Mouse (Mus musculus): ENCODE data around the gene Mdfi. TPM values are rescaled to one million over a fixed set of nuclear protein-coding genes. Genes with fewer than 3 reads are reported as not detected.

The Mdfi gene
- total and polyA plus RNA-seq, 2 experiments from 2014 or later = 0.99 to 9.5 TPM

DNA sequence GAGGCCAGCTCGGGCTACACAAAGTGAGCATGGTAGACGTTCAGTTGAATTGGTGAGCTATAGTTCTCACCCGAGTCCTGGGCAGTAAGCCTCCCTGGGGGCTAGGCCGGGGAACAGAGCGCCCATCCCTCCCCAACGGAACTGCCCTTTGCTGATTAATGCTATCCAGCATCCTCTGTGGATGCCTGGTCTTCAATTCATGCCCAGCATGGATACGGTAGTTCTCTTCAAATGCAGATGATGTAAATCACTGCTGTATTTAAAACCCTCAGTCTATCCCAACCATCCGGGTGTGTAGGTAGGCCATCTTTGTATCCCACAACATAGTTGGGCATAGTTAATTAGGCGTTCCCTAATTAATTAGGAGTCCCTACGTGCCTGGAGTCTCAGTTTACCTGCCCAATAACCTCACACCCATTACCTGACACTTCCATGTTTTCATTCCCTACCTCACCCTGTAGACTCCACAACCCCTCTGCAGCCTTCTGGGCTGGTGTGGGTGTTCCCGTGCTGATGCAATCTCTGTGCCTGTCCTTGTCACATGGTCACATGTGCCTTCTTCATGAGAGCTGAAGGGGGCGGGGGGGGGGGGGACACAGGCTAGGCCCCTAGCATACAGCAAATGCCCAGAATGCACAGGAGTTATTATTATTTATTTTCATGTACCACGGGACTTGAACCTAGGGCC, 16.3 kb downstream of the Mdfi start:
- H3K9ac ChIP-seq = no peak overlapping the region
- TF ChIP-seq CTCF (IDR thresholded peaks at IDR 0.05; ENCODE audit: low read depth) = no peak
- H3K27me3 ChIP-seq (ENCODE audit: insufficient read depth, low read length) = no peaks in the 10 kb centered on the region
- no peaks in the 10 kb centered on the region for H3K4me1 ChIP-seq (ENCODE audit: insufficient read depth)
- H3K36me3 ChIP-seq (ENCODE audit: insufficient read depth) = no peaks in the 10 kb centered on the region
- no peaks in the 10 kb centered on the region for H3K9me3 ChIP-seq (ENCODE audit: low read length)
- H3K4me3 ChIP-seq (ENCODE audit: low read depth, low read length) = no peak overlapping the region
- 74% methylated on average over 13 of the region's 13 CpGs for WGBS
- no peak for ATAC-seq
- DNase-seq = no peak
- H3K4me2 ChIP-seq (ENCODE audit: low read depth) = no peak overlapping the region
- no peak overlapping the region for H3K27ac ChIP-seq (ENCODE audit: low read depth, low read length)

- Histone ChIP-seq H3K9me3 (ENCODE audit: low read length) (no peaks in the 10 kb centered on the region), H3K4me3 (ENCODE audit: low read depth, low read length) (no peak overlapping the region), H3K27ac (ENCODE audit: low read depth, low read length) (no peak overlapping the region), H3K9ac (no peak overlapping the region), H3K27me3 (ENCODE audit: insufficient read depth, low read length) (no peaks in the 10 kb centered on the region), H3K4me2 (ENCODE audit: low read depth) (no peak overlapping the region), H3K4me1 (ENCODE audit: insufficient read depth) (no peaks in the 10 kb centered on the region), H3K36me3 (ENCODE audit: insufficient read depth) (no peaks in the 10 kb centered on the region)
- ATAC-seq = no peak
- TF ChIP-seq CTCF (IDR thresholded peaks at IDR 0.05; ENCODE audit: low read depth) = no peak
- WGBS = 62% methylated on average over 10 of the region's 10 CpGs
- DNase-seq = no peak
Measured at GRCm38 (mm10) chr17:47815446-47815845, 19.0 kb downstream of the Mdfi start.

- no peaks in the 10 kb centered on the region for H3K27me3 ChIP-seq (ENCODE audit: insufficient read depth, low read length)
- ATAC-seq = no peak
Measured at GRCm38 (mm10) chr17:47814496-47814895, 20.0 kb downstream of the Mdfi start.

DNA sequence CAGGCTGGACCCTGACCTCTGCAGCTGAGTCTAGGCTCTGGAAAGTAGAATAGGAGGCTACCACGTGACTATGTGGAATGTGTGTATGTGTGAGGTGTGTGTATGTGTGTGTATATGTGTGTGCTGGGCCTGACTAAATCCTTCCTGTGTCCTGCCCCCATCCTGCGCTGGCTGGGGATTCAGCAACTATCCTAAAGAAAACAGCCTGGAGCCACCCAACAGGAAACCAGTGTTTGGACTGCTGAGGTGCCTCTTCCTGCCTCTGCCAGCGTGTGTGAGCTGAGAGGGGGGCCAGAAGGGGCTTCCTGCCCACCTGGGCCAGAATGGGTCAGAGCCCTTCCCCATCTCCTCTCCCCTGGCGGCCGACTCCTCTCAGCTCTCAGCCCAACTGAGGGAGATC, 20.9 kb downstream of the Mdfi start:
- DNase-seq (no peak), ATAC-seq (no peak)
- Histone ChIP-seq H3K36me3 (ENCODE audit: insufficient read depth) (no peaks in the 10 kb centered on the region), H3K4me3 (ENCODE audit: low read depth, low read length) (no peak overlapping the region), H3K27me3 (ENCODE audit: insufficient read depth, low read length) (no peaks in the 10 kb centered on the region), H3K9ac (no peak overlapping the region), H3K4me2 (ENCODE audit: low read depth) (no peak overlapping the region), H3K4me1 (ENCODE audit: insufficient read depth) (no peaks in the 10 kb centered on the region), H3K27ac (ENCODE audit: low read depth, low read length) (no peak overlapping the region), H3K9me3 (ENCODE audit: low read length) (no peaks in the 10 kb centered on the region)
- 62% methylated on average over 5 of the region's 5 CpGs for WGBS
- TF ChIP-seq CTCF (IDR thresholded peaks at IDR 0.05; ENCODE audit: low read depth) = no peak

More at GRCm38 (mm10) chr17:47814496-47814895, 20.0 kb downstream of the Mdfi start:
- Histone ChIP-seq H3K9me3 (ENCODE audit: low read length) (no peaks in the 10 kb centered on the region), H3K27ac (ENCODE audit: low read depth, low read length) (no peak overlapping the region), H3K4me2 (ENCODE audit: low read depth) (no peak overlapping the region), H3K4me3 (ENCODE audit: low read depth, low read length) (no peak overlapping the region), H3K9ac (no peak overlapping the region), H3K36me3 (ENCODE audit: insufficient read depth) (no peaks in the 10 kb centered on the region), H3K4me1 (ENCODE audit: insufficient read depth) (no peaks in the 10 kb centered on the region)
- TF ChIP-seq CTCF (IDR thresholded peaks at IDR 0.05; ENCODE audit: low read depth) = no peak
- DNase-seq = no peak
- WGBS = 27% methylated on average over 6 of the region's 6 CpGs

DNA sequence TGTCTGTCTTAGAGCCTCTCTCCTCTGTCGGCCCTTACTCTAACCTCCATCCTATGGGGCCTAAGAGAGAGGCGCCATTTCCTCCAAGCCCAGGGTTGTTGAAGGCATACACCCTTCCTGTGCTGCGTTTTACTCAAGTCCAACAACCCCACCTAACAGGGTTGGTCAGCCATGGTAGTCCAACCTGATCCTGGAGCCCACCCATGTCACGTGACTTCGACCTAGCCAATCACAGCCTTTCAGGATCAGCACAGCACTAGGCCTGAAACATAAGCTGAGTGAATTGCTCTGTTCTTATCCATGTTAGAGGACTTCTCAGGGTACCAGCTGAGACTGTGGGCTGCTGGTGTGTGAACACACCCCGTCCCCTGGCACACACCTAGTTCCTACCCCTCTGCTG, 22.3 kb downstream of the Mdfi start:
- TF ChIP-seq CTCF (IDR thresholded peaks at IDR 0.05; ENCODE audit: low read depth) = no peak
- Histone ChIP-seq H3K4me2 (ENCODE audit: low read depth) (no peak overlapping the region), H3K27me3 (ENCODE audit: insufficient read depth, low read length) (no peaks in the 10 kb centered on the region), H3K36me3 (ENCODE audit: insufficient read depth) (no peaks in the 10 kb centered on the region), H3K9ac (no peak overlapping the region), H3K4me3 (ENCODE audit: low read depth, low read length) (no peak overlapping the region), H3K4me1 (ENCODE audit: insufficient read depth) (no peaks in the 10 kb centered on the region), H3K9me3 (ENCODE audit: low read length) (no peaks in the 10 kb centered on the region), H3K27ac (ENCODE audit: low read depth, low read length) (no peak overlapping the region)
- ATAC-seq = no peak
- 87% methylated on average over 6 of the region's 6 CpGs for WGBS
- no peak for DNase-seq

DNA sequence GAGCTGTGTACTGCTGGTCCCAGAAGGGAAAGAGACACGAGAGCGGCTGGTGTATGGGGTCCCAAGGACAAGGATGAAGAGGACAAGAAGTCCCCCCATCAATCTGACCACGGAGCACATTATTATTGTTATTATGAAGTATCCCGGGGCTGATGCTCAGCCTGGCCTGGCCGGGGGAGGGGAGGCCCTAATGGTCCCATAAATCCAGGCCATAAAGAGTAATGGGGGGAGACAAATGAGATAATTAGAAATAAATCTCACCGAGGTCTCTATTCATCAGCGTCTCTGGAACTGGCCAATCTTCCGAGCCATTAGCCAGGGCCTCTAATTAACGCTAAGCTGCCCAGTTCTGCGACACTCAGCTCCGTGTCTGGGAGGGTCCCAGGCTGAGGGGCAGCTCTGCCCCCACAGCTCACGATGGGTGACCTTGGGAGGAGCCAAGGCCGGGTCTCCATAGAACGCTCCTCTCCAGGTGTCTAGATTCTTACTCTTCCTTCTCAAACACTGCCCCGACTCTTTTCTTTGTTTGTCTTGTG, 23.2 kb downstream of the Mdfi start:
- Histone ChIP-seq H3K4me1 (ENCODE audit: insufficient read depth) (no peaks in the 10 kb centered on the region), H3K9ac (no peak overlapping the region), H3K27ac (ENCODE audit: low read depth, low read length) (no peak overlapping the region), H3K27me3 (ENCODE audit: insufficient read depth, low read length) (no peaks in the 10 kb centered on the region), H3K9me3 (ENCODE audit: low read length) (no peaks in the 10 kb centered on the region), H3K36me3 (ENCODE audit: insufficient read depth) (no peaks in the 10 kb centered on the region), H3K4me3 (ENCODE audit: low read depth, low read length) (no peak overlapping the region), H3K4me2 (ENCODE audit: low read depth) (no peak overlapping the region)
- TF ChIP-seq CTCF (IDR thresholded peaks at IDR 0.05; ENCODE audit: low read depth) = no peak
- 27% methylated on average over 15 of the region's 15 CpGs for whole genome bisulfite sequencing
- no peak for ATAC-seq
- DNase-seq = no peak

DNA sequence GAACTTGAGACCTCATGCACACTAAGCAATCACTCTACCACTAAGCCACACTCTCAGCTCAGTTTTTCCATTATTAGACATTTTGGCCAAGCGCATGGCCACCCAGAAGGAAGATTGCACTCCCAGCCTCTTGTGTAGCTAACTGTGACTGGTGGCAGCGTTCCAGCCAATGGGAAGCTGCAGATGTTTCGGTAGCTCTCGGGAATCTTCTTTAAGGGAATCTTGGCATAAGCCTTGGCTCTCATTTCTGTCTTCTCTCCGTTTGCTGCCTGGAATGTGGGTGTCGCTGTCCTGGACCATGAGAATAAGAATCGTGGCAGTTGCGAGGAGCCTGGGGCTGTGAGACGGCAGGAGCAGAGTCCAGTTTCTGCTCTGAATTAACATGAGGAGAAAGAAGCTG, 28.3 kb downstream of the Mdfi start:
- Histone ChIP-seq H3K4me3 (ENCODE audit: low read depth, low read length) (no peak overlapping the region), H3K27ac (ENCODE audit: low read depth, low read length) (no peak overlapping the region), H3K4me2 (ENCODE audit: low read depth) (no peak overlapping the region), H3K9ac (no peak overlapping the region), H3K4me1 (ENCODE audit: insufficient read depth) (no peaks in the 10 kb centered on the region), H3K36me3 (ENCODE audit: insufficient read depth) (no peaks in the 10 kb centered on the region), H3K27me3 (ENCODE audit: insufficient read depth, low read length) (no peaks in the 10 kb centered on the region), H3K9me3 (ENCODE audit: low read length) (no peaks in the 10 kb centered on the region)
- TF ChIP-seq CTCF (IDR thresholded peaks at IDR 0.05; ENCODE audit: low read depth) = no peak
- ATAC-seq (no peak), DNase-seq (peak; percentile 26)
- 43% methylated on average over 9 of the region's 9 CpGs for WGBS

Data from forebrain, postnatal 0 days (tissue).